Mouse (Mus musculus): ENCODE data around the gene Commd3. TPM values are rescaled to one million over a fixed set of nuclear protein-coding genes. Genes with fewer than 3 reads are reported as not detected.

Commd3 gene
- 155 and 177 TPM in 2 replicates for polyA plus RNA-seq (2012; rRNA removed)

DNA sequence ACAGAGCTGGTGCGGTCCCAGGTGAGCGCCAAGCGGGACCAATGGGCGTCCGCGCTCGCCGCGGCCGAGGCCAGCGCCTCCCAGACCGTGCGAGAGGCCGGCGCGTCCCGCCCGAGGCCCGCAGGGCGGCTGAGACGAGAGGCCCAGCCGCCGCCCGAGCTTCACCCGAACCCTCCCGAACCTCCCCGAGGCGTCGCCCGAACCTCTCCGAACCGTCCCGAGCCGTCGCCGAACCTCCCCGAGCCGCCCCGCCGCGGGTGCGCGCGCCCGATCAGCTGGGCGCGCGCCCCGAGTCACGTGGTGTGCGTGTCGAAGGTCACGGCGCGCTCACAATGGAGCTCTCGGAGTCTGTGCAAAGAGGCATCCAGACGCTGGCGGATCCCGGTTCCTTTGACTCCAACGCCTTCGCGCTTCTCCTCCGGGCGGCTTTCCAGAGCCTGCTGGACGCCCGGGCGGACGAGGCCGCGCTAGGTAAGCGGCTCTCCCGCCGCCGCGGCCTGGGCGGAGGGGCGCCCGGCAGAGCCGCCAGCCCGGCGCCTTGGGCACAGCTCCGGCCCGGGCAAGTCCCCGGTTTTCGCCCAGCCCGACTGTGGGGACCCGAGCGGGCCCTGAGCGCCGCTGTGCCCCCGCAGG, at the start of gene Commd3:
TSS of gene Commd3 (plus strand) at position 252 of the 633 bp plus-strand sequence.

DNA sequence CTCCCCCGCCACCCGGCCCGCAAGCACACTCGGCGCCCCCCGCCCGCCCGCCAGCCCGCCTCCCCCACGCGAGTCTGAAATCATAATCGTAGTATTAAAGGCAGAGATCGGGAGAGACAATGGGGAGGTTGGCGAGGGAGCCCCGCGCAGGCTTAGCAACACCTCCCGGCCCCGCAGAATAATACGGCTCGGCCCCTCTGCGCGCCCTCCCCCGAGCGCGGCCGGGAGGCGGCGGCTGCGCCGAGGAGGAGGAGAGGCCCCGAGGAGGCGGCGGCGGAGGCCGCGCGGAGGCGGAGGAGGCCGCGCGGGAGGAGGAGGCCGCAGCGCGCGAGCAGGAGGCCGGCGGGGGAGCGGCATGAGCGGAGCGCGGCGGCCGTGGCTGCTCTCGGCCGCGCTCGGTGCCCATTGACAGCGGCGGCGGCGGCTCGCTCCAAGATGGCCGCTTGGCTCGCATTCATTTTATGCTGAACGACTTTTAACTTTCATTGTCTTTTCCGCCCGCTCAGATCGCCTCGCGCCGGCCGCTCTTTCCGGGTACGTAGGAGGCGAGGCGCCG, 4.8 kb downstream of the Commd3 start, which contains the start of gene Bmi1:
TSS of gene Bmi1 (plus strand) at position 83 of the 556 bp plus-strand sequence.

DNA sequence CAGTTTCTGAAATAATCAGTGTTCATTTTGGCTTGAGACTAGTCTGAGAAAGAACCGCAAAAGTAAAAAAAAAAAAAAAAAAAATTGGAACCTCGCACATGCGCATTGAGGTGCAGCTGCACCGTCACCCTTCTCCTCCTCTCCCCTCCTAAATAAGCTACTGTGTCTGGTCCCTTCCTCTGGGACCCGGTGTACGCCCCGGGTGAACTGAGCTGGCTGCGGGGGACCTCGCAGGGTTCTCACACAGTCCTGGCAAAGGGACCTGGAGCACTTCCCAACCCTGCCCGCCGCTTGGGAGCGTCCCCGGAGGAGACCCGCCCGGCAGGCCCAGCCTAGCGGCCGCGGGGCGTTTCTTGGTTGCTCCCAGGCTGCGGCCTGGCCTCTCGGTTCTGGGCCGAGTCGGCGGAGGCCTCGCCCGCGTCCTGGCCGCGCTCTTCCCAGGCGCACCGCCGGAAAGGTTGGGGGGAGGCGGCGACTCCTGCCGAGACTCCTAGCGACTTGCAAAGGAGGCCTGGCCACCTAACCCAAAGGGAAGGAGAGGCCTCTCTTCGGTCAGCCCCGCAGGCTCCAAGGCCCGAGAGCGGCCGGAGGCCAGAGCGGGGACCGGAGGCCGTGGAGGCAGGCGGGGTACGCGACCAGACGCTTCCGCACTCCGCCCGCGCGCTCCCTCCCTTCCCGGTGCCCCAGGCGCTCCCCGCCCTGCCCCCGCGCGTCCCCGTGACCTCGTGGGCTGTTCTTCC, 21.9 kb downstream of the Commd3 start, which contains the start of gene Spag6:
TSS of gene Spag6 (plus strand) at position 162 of the 740 bp plus-strand sequence.

Other genes starting within 250 kb of the Commd3 start
- 71.7 and 91.1 TPM in 2 replicates for gene Bmi1, start 4.6 kb downstream of the Commd3 start, polyA plus RNA-seq (2012; rRNA removed)
- gene Spag6, start 21.6 kb downstream of the Commd3 start, polyA plus RNA-seq (2012; rRNA removed), result 0.19 and 0.21 TPM in 2 replicates